Mouse (Mus musculus) megakaryocyte-erythroid progenitor cell, adult 5-6 weeks (primary cell): Measurements from ENCODE around the gene Phf10. TPM values are rescaled to one million over a fixed set of nuclear protein-coding genes. Genes with fewer than 3 reads are reported as not detected.
A peak's percentile ranks its signal among the peaks of the same experiment; 100 is the strongest.
"Not testable (repeated sequence)": the region's sequence is repeated elsewhere in the genome, so short reads cannot be mapped to it uniquely, and the experiment has no call there.

Experiments
- ATAC-seq: replicated peaks from 2 replicates; pipeline ENCODE4 v1.8.0; 2016; ENCODE audit warnings: mild to moderate bottlenecking, inconsistent platforms; ENCODE audit not compliant: severe bottlenecking, poor library complexity, low FRiP score, low TSS enrichment
- total RNA-seq, 2 experiments: library from RNA; stranded (forward) in 1 of 2; stranded (reverse) in 1 of 2; fragments of 200-1000, 215-1000 nt in 1 of 2; fragments of >200 nt in 1 of 2; fragmentation: Nextera tagmentation in 1 of 2; gene quantifications; 2 replicates each; pipeline ENCODE4 v1.2.3; 2014 to 2017

The Phf10 gene
- total RNA-seq, 2 experiments from 2014 or later: 214 to 343 TPM

GRCm38 (mm10) chr17:14904637-14905265 lies 56.3 kb downstream of the Phf10 start:
- ATAC-seq: peak; percentile 58

GRCm38 (mm10) chr17:14904206-14904605 lies 56.9 kb downstream of the Phf10 start:
- ATAC-seq: no peak

- ATAC-seq: no peak
Measured at GRCm38 (mm10) chr17:14903212-14903611, 57.9 kb downstream of the Phf10 start.

GRCm38 (mm10) chr17:14898972-14899371 lies 62.1 kb downstream of the Phf10 start:
- no peak for ATAC-seq

- not testable (repeated sequence) for ATAC-seq
Measured at GRCm38 (mm10) chr17:14895058-14895457, 66.0 kb downstream of the Phf10 start.

Other genes with a start within 250 kb of the Phf10 start
- 2.4 TPM in 1 of 2 replicates, not detected in the other for gene Wdr27, start 18.1 kb downstream of the Phf10 start, total RNA-seq (2014; fragmentation: Nextera tagmentation)
- gene Wdr27, start 18.1 kb downstream of the Phf10 start, total RNA-seq (2017): 3.8 and 5.8 TPM in 2 replicates
- gene 1600012H06Rik, start 18.1 kb downstream of the Phf10 start, total RNA-seq (2014; fragmentation: Nextera tagmentation): 8.3 and 9.3 TPM in 2 replicates
- 4.6 and 6.7 TPM in 2 replicates for gene 1600012H06Rik, start 18.1 kb downstream of the Phf10 start, total RNA-seq (2017)
- gene 9030025P20Rik, start 17.2 kb upstream of the Phf10 start, total RNA-seq (2014; fragmentation: Nextera tagmentation): 5.9 and 11.4 TPM in 2 replicates
- gene 9030025P20Rik, start 17.2 kb upstream of the Phf10 start, total RNA-seq (2017): 2.2 and 3.9 TPM in 2 replicates
- 0.96 and 11.1 TPM in 2 replicates for gene Gm3417, start 17.5 kb upstream of the Phf10 start, total RNA-seq (2014; fragmentation: Nextera tagmentation)
- gene Gm3417, start 17.5 kb upstream of the Phf10 start, total RNA-seq (2017): 6.2 TPM in 1 of 2 replicates, not detected in the other
- 1.1 and 14.5 TPM in 2 replicates for gene Gm3435, start 48.9 kb upstream of the Phf10 start, total RNA-seq (2014; fragmentation: Nextera tagmentation)
- 5.1 and 7.2 TPM in 2 replicates for gene Gm3435, start 48.9 kb upstream of the Phf10 start, total RNA-seq (2017)
- 96.5 and 117 TPM in 2 replicates for gene Ermard, start 79.9 kb upstream of the Phf10 start, total RNA-seq (2014; fragmentation: Nextera tagmentation)
- gene Ermard, start 79.9 kb upstream of the Phf10 start, total RNA-seq (2017): 26.7 and 35.7 TPM in 2 replicates
- 6.5 and 7.7 TPM in 2 replicates for gene Tcte3, start 80.2 kb upstream of the Phf10 start, total RNA-seq (2014; fragmentation: Nextera tagmentation)
- gene Tcte3, start 80.2 kb upstream of the Phf10 start, total RNA-seq (2017): 3.3 TPM in 1 of 2 replicates, not detected in the other
- gene Gm3448, start 80.3 kb upstream of the Phf10 start, total RNA-seq (2014; fragmentation: Nextera tagmentation): 4.2 and 7.4 TPM in 2 replicates
- gene Gm3448, start 80.3 kb upstream of the Phf10 start, total RNA-seq (2017): 10.1 and 11.8 TPM in 2 replicates